Mouse (Mus musculus): ENCODE results near the gene Lrrfip1.

DNA sequence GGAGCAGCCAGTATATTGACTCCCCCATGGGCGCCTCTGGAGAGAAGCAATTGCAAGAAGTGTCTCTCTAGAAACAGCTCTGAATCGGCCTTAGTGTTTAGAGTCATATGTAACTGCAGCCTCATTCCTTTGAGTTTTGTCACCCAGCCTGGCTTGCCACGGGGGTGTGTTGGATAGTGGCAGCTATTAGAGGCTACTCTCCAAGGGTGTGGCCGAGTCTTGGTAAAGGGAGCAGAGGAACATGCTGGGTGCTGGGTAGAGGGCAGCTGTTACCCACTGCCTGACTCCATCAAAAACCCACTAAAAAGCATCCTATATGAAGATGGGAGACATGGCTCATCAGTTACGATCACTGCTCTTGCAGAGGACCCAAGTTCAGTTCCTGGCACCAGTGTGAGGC lies 24.7 kb downstream of the Lrrfip1 start:
- TF ChIP-seq CTCF (IDR thresholded peaks at IDR 0.05; ENCODE audit: control insufficient read depth, insufficient read depth, insufficient read length) (no peak), CEBPB (IDR thresholded peaks at IDR 0.05; ENCODE audit: low read depth) (no peak), USF1 (IDR thresholded peaks at IDR 0.05; ENCODE audit: low read depth) (no peak)

Measured in C2C12 (cell line).